Mouse (Mus musculus) MEL (cell line): ENCODE measurements around the gene Nfe2l2. TPM values are rescaled to one million over a fixed set of nuclear protein-coding genes. Genes with fewer than 3 reads are reported as not detected.
A peak's percentile ranks its signal among the peaks of the same experiment; 100 is the strongest.

ENCODE experiments used
- DNase-seq: peaks from one replicate; pipeline ENCODE4 v3.0.0; 2011; ENCODE audit warnings: low read depth, low spot score
- H3K27ac ChIP-seq: 2 replicates; pipeline ENCODE4 v1.5.1; 2012; ENCODE audit warnings: low read depth, mild to moderate bottlenecking, control low read depth, low read length, moderate library complexity; ENCODE audit not compliant: control insufficient read depth
- H3K27me3 ChIP-seq, 2 experiments: fragments of 150-350 bp in 1 of 2; sonication (generic) in 1 of 2; 2 replicates each; pipeline ENCODE4 v1.6.1; 2012; ENCODE audit warnings: low read length in 2 of 2, mild to moderate bottlenecking in 2 of 2, improper control_type of control experiment in 1 of 2, moderate library complexity in 1 of 2; ENCODE audit not compliant: insufficient read depth in 2 of 2, control insufficient read depth in 1 of 2
- H3K36me3 ChIP-seq, 2 experiments: 2 replicates each; pipeline ENCODE4 v1.6.1; 2012 to 2014; ENCODE audit warnings: low read length in 2 of 2, improper control_type of control experiment in 1 of 2, inconsistent platforms in 1 of 2, mild to moderate bottlenecking in 1 of 2; ENCODE audit not compliant: insufficient read depth in 2 of 2, control insufficient read depth in 1 of 2
- H3K4me1 ChIP-seq, 2 experiments: fragments of 150-350 bp in 1 of 2; sonication (generic) in 1 of 2; 2 replicates each; pipeline ENCODE4 v1.6.1; 2012; ENCODE audit warnings: low read length in 2 of 2, improper control_type of control experiment in 1 of 2, mild to moderate bottlenecking in 1 of 2; ENCODE audit not compliant: insufficient read depth in 2 of 2, control insufficient read depth in 1 of 2
- H3K4me3 ChIP-seq, 2 experiments: fragments of 150-350 bp in 1 of 2; sonication (generic) in 1 of 2; 2 replicates each; pipeline ENCODE4 v1.5.1; 2012; ENCODE audit warnings: low read depth in 2 of 2, low read length in 2 of 2, mild to moderate bottlenecking in 2 of 2, moderate library complexity in 2 of 2, control low read depth in 1 of 2, improper control_type of control experiment in 1 of 2; ENCODE audit not compliant: control insufficient read depth in 1 of 2, insufficient read depth in 1 of 2
- H3K79me2 ChIP-seq: 2 replicates; pipeline ENCODE4 v1.6.1; 2012; ENCODE audit warnings: mild to moderate bottlenecking, low read length, moderate library complexity; ENCODE audit not compliant: control insufficient read depth, poor library complexity, insufficient read depth
- H3K9ac ChIP-seq: 2 replicates; pipeline ENCODE4 v1.6.1; 2012; ENCODE audit warnings: low read depth, mild to moderate bottlenecking, control low read depth, low read length, moderate library complexity; ENCODE audit not compliant: control insufficient read depth, poor library complexity, severe bottlenecking
- H3K9me3 ChIP-seq: fragments of 150-350 bp; sonication (generic); replicated peaks from 2 replicates; pipeline ENCODE4 v1.6.1; 2012; ENCODE audit warnings: mild to moderate bottlenecking, low read length, improper control_type of control experiment, moderate library complexity; ENCODE audit not compliant: insufficient read depth
- CHD1 ChIP-seq: IDR thresholded peaks from 2 replicates; pipeline ENCODE4 v1.6.1; 2012; ENCODE audit warnings: low read depth, mild to moderate bottlenecking, inconsistent platforms, low read length, improper control_type of control experiment
- CTCF ChIP-seq, 3 experiments: IDR thresholded peaks in 2 of 3; conservative IDR thresholded peaks in 1 of 3; 2 replicates each; pipeline ENCODE4 v1.5.1; 2011 to 2012; ENCODE audit warnings: low read length in 3 of 3, low read depth in 2 of 3, mild to moderate bottlenecking in 2 of 3, improper control_type of control experiment in 1 of 3, inconsistent platforms in 1 of 3, mixed read lengths in 1 of 3, moderate library complexity in 1 of 3; ENCODE audit not compliant: control insufficient read depth in 1 of 3, insufficient read depth in 1 of 3, poor library complexity in 1 of 3, severe bottlenecking in 1 of 3
- EP300 ChIP-seq, 2 experiments: IDR thresholded peaks; 2 replicates each; pipeline ENCODE4 v1.6.1; 2011; ENCODE audit warnings: improper control_type of control experiment in 2 of 2, low read length in 2 of 2, low read depth in 1 of 2, mild to moderate bottlenecking in 1 of 2
- ETS1 ChIP-seq: IDR thresholded peaks from 2 replicates; pipeline ENCODE4 v1.6.1; 2012; ENCODE audit warnings: low read depth, mild to moderate bottlenecking, inconsistent platforms, low read length, improper control_type of control experiment, moderate library complexity
- GATA1 ChIP-seq: IDR thresholded peaks from 2 replicates; pipeline ENCODE4 v1.6.1; 2011; ENCODE audit warnings: low read depth, low read length, improper control_type of control experiment
- HCFC1 ChIP-seq: IDR thresholded peaks from 2 replicates; pipeline ENCODE4 v1.6.1; 2012; ENCODE audit warnings: low read depth, mild to moderate bottlenecking, inconsistent platforms, low read length, improper control_type of control experiment, moderate library complexity
- MAFK ChIP-seq: IDR thresholded peaks from 2 replicates; pipeline ENCODE4 v1.6.1; 2011; ENCODE audit warnings: low read depth, mild to moderate bottlenecking, low read length, improper control_type of control experiment, borderline replicate concordance
- MAZ ChIP-seq: IDR thresholded peaks from 2 replicates; pipeline ENCODE4 v1.6.1; 2012; ENCODE audit warnings: low read depth, mild to moderate bottlenecking, inconsistent platforms, low read length, improper control_type of control experiment
- MYB ChIP-seq: IDR thresholded peaks from 2 replicates; pipeline ENCODE4 v1.6.1; 2011; ENCODE audit warnings: mild to moderate bottlenecking, low read depth, low read length, improper control_type of control experiment
- MYC ChIP-seq: IDR thresholded peaks from 2 replicates; pipeline ENCODE4 v1.6.1; 2011; ENCODE audit warnings: low read depth, mild to moderate bottlenecking, low read length, improper control_type of control experiment, moderate library complexity
- POLR2AphosphoS2 ChIP-seq: IDR thresholded peaks from 2 replicates; pipeline ENCODE4 v1.6.1; 2011; ENCODE audit warnings: low read length, improper control_type of control experiment
- RCOR1 ChIP-seq: IDR thresholded peaks from 2 replicates; pipeline ENCODE4 v1.6.1; 2012; ENCODE audit warnings: low read depth, mild to moderate bottlenecking, inconsistent platforms, low read length, improper control_type of control experiment
- SIN3A ChIP-seq: IDR thresholded peaks from 2 replicates; pipeline ENCODE4 v1.6.1; 2012; ENCODE audit warnings: low read length, improper control_type of control experiment, inconsistent platforms
- SMC3 ChIP-seq: IDR thresholded peaks from 2 replicates; pipeline ENCODE4 v1.6.1; 2011; ENCODE audit warnings: low read depth, low read length, improper control_type of control experiment
- TAL1 ChIP-seq: IDR thresholded peaks from 2 replicates; pipeline ENCODE4 v1.6.1; 2012; ENCODE audit warnings: mild to moderate bottlenecking, inconsistent platforms, low read length, moderate library complexity, mixed read lengths
- TCF12 ChIP-seq: IDR thresholded peaks from 2 replicates; pipeline ENCODE4 v1.6.1; 2014; ENCODE audit warnings: low read depth, mild to moderate bottlenecking, inconsistent platforms, low read length, improper control_type of control experiment, moderate library complexity
- ZKSCAN1 ChIP-seq: IDR thresholded peaks from 2 replicates; pipeline ENCODE4 v1.6.1; 2012; ENCODE audit warnings: low read depth, mild to moderate bottlenecking, inconsistent platforms, low read length, improper control_type of control experiment, moderate library complexity
- ZMIZ1 ChIP-seq: IDR thresholded peaks from 2 replicates; pipeline ENCODE4 v1.6.1; 2012; ENCODE audit warnings: low read depth, mild to moderate bottlenecking, inconsistent platforms, low read length, improper control_type of control experiment, moderate library complexity
- ZNF384 ChIP-seq: IDR thresholded peaks from 2 replicates; pipeline ENCODE4 v1.6.1; 2012; ENCODE audit warnings: low read depth, mild to moderate bottlenecking, inconsistent platforms, low read length, improper control_type of control experiment
- polyA plus RNA-seq, 2 experiments: library from polyadenylated mRNA; stranded (reverse) in 1 of 2; unstranded in 1 of 2; fragments of >175 nt in 1 of 2; fragments of >200 nt in 1 of 2; gene quantifications; 2 replicates each; pipeline versions ENCODE4 v1.2.1 to v1.2.4; 2012; ENCODE audit warnings: low replicate concordance in 2 of 2, low read depth in 1 of 2; ENCODE audit not compliant: insufficient read length in 2 of 2, insufficient read depth in 1 of 2, missing spikeins in 1 of 2
- total RNA-seq: library from RNA; depleted of rRNA; stranded (reverse); fragments of 300-350 nt; gene quantifications from 2 replicates; pipeline ENCODE4 v1.2.3, GENCODE M21; 2012

Gene Nfe2l2
- total and polyA plus RNA-seq, 3 experiments: 42.1 to 59.1 TPM; not detected in 1

DNA sequence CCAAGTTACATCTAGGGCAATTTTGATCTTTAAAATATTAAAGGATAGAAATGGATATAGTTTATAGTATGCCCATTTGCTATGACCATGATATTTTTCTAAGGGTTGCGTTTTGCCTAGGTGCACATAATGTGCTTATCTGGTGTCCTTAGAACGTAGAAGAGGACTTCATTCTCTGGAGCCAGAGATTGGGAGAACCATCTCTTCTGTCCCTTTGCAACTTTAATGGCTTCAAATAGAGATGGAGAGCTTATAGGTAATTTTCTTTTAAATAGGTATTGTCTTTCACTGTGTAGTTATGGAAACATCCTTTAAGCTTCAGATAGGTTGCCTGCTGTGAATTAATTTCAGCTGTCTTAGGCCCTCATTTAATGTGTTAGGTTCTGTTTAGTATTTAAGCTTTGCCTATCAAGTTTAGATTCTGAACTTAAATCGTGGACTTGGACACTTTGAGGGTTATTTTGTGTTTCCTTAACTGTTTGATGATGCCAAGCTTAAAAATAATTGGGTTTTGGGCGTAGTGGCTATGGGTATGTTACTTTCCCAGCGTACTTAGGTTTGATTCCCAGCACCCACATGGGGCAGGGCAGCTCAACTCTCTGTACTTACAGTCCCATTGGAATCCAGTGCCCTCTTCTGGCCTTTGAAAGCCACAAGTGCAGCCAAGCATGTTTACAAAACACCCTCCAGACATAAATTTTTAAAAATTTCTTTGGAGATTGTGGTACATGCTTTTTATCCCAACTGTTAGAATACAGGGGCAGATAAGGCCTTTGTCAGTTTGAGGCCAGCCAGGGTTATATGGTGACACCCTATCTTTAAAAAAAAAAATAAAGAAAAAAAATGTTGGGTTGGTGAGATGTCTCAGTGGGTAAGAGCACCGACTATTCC, 33.8 kb downstream of the Nfe2l2 start:
- peak overlapping the region; percentile 45 for H3K27ac ChIP-seq
- no peaks in the 10 kb centered on the region for H3K9me3 ChIP-seq
- peak overlapping the region; percentile 22; the same call in 1 of the 2 replicates for H3K9ac ChIP-seq
- H3K79me2 ChIP-seq: no peaks in the 10 kb centered on the region
- peaks cover 4 to 17% of the 10 kb centered on the region in 2 experiments; a peak in 3 of 4 replicates for H3K36me3 ChIP-seq
- TF ChIP-seq MAFK: 0 out of 2 replicates have a peak, but pooled peaks have one; percentile 4
- 0 out of 2 replicates have a peak, but pooled peaks have one; percentile 55 for TF ChIP-seq MYC
- peak; percentile 44; the same call in 1 of the 2 replicates for TF ChIP-seq SIN3A
- TF ChIP-seq EP300 (IDR thresholded peaks at IDR 0.05; ENCODE audit: low read depth in 1 of 2, low read length in 2 of 2): peak in 1 of 2 experiments; percentile 73; a peak in 3 of 4 replicates
- TF ChIP-seq SMC3: peak; percentile 1; the same call in 1 of the 2 replicates
- 0 out of 2 replicates have a peak, but pooled peaks have one; percentile 22 for TF ChIP-seq ZKSCAN1
- TF ChIP-seq GATA1: peak; percentile 64
- peak; percentile 80 for TF ChIP-seq MYB
- no peak for TF ChIP-seq RCOR1
- TF ChIP-seq CTCF (IDR thresholded peaks at IDR 0.05 in 2 of 3, conservative IDR thresholded peaks at IDR 0.05 in 1 of 3; ENCODE audit: control insufficient read depth in 1 of 3, insufficient read depth in 1 of 3, low read depth in 2 of 3, low read length in 3 of 3, poor library complexity in 1 of 3, severe bottlenecking in 1 of 3): peak in 1 of 3 experiments; percentile 35; a peak in 2 of 6 replicates
- peak; percentile 86 for TF ChIP-seq ZNF384
- peak; percentile 45 for TF ChIP-seq POLR2AphosphoS2
- TF ChIP-seq ZMIZ1: 0 out of 2 replicates have a peak, but pooled peaks have one; percentile 3
- TF ChIP-seq HCFC1: no peak
- no peak for TF ChIP-seq CHD1
- peak; percentile 47; the same call in 1 of the 2 replicates for TF ChIP-seq ETS1
- no peak for TF ChIP-seq TAL1
- no peak for TF ChIP-seq MAZ
- peak; percentile 37; the same call in 1 of the 2 replicates for TF ChIP-seq TCF12
- TF ChIP-seq, all 39 proteins: peak for 14
- Histone ChIP-seq H3K4me1 (peaks cover 7 to 10% of the 10 kb centered on the region in 2 experiments; a peak in 3 of 4 replicates), H3K27me3 (no peaks in the 10 kb centered on the region), H3K4me3 (no peak overlapping the region)
- DNase-seq: peak; percentile 74
